ENCODE assay signal across 16 mouse cellular contexts in the genomic region with DNA sequence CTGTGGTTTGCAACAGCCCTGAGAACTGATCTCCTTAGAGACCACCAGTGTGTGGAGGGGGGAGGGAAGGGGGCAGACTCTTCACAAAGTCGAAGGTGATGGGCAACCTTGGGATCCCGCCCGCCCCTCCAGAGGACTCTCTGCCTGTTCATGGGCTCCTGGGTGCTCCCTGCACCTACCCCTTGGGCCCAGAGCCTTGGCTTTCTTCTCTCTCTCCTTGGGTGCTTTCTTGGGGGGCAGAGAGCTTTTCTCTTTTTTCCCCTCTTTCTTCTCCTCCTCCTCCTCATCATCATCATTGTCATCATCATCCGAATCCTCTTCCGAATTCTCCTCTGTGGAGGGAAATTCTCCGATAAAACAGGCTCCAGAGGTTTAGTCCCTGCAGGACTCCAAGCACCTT. TPM values are rescaled to one million over a fixed set of nuclear protein-coding genes. Genes with fewer than 3 reads are reported as not detected.
DNase-seq lines count a peak whose midpoint lies in the region; ATAC-seq and TF ChIP-seq lines count a peak whose summit lies in the region.
"Had no signal": no experiment of that assay in that cellular context is flagged by ENCODE, and none has a peak within 500 bp of the region (broad histone marks: within the 10 kb centered on the region; RNA-seq: fewer than 3 reads in every experiment).

No protein-coding gene starts in this region.

- no peak for ATAC-seq in forebrain, embryonic 11.5 days (replicated peaks; ENCODE audit: low FRiP score)
- ATAC-seq in forebrain, embryonic 15.5 days (replicated peaks), result no peak
- ATAC-seq in kidney, postnatal 0 days (replicated peaks; ENCODE audit: low FRiP score, low read depth), result no peak
- ATAC-seq in intestine, embryonic 14.5 days (replicated peaks; ENCODE audit: low FRiP score, low TSS enrichment, low read depth), result no peak
- ATAC-seq: Patski had no signal

- H3K4me3 ChIP-seq in forebrain, embryonic 11.5 days (ENCODE audit: low read depth, low read length), result no peak overlapping the region; the same call in 1 of the 2 replicates
- H3K4me3 ChIP-seq in forebrain, embryonic 15.5 days, result no peak overlapping the region
- no peak overlapping the region for H3K4me3 ChIP-seq in kidney, postnatal 0 days (replicated peaks; ENCODE audit: low read depth, low read length)
- H3K4me3 ChIP-seq in ES-Bruce4 (ENCODE audit: low read depth, low read length), result peak overlapping the region; percentile 42; the same call in 1 of the 2 replicates
- H3K4me3 ChIP-seq in intestine, embryonic 14.5 days (ENCODE audit: low read depth, low read length), result 0 out of 2 replicates have a peak overlapping the region, but pooled peaks have one; percentile 31
- no peak overlapping the region for H3K4me3 ChIP-seq in thymus, adult 2 months (ENCODE audit: control insufficient read depth, insufficient read depth, low read length)

- WGBS in forebrain, embryonic 11.5 days, result 12% methylated on average over 6 of the region's 6 CpGs
- 19% methylated on average over 6 of the region's 6 CpGs for WGBS in forebrain, embryonic 15.5 days
- WGBS in kidney, postnatal 0 days, result 40% methylated on average over 6 of the region's 6 CpGs
- WGBS in intestine, embryonic 14.5 days, result 33% methylated on average over 6 of the region's 6 CpGs
- WGBS in thymus, adult 2 months, result 53% methylated on average over 6 of the region's 6 CpGs

- no peak for TF ChIP-seq CTCF in kidney, postnatal 0 days (IDR thresholded peaks at IDR 0.05; ENCODE audit: low read depth)
- TF ChIP-seq CTCF in ES-Bruce4 (IDR thresholded peaks at IDR 0.05; ENCODE audit: low read depth, low read length), result no peak
- TF ChIP-seq CTCF in thymus, adult 2 months (IDR thresholded peaks at IDR 0.05; ENCODE audit: borderline replicate concordance, control insufficient read depth, extremely low read depth, insufficient read depth, low read length, poor library complexity), result no peak

- 0 out of 2 replicates have a peak overlapping the region, but pooled peaks have one; percentile 45 for H3K4me2 ChIP-seq in forebrain, embryonic 11.5 days (ENCODE audit: low read depth, low read length, severe bottlenecking)
- no peak overlapping the region for H3K4me2 ChIP-seq in forebrain, embryonic 15.5 days (replicated peaks)
- H3K4me2 ChIP-seq in kidney, postnatal 0 days (ENCODE audit: low read length), result peak overlapping the region; percentile 57; the same call in 1 of the 2 replicates
- peak overlapping the region; percentile 53 for H3K4me2 ChIP-seq in intestine, embryonic 14.5 days (ENCODE audit: low read length)

- H3K27ac ChIP-seq in forebrain, embryonic 11.5 days (ENCODE audit: low read depth, low read length), result no peak overlapping the region
- H3K27ac ChIP-seq in forebrain, embryonic 15.5 days (replicated peaks), result no peak overlapping the region
- no peak overlapping the region for H3K27ac ChIP-seq in kidney, postnatal 0 days
- no peak overlapping the region for H3K27ac ChIP-seq in ES-Bruce4 (ENCODE audit: insufficient read depth, low read length)
- no peak overlapping the region for H3K27ac ChIP-seq in intestine, embryonic 14.5 days (ENCODE audit: low read depth)
- no peak overlapping the region for H3K27ac ChIP-seq in thymus, adult 2 months (ENCODE audit: control insufficient read depth, insufficient read depth, low read length)
- H3K27ac ChIP-seq: macrophage; neural tube, embryonic 15.5 days had no signal

- TF ChIP-seq EP300 in ES-Bruce4 (IDR thresholded peaks at IDR 0.05; ENCODE audit: insufficient read depth, low read depth, low read length), result no peak

- H3K9ac ChIP-seq in forebrain, embryonic 11.5 days (ENCODE audit: low read length), result no peak overlapping the region
- no peak overlapping the region for H3K9ac ChIP-seq in forebrain, embryonic 15.5 days (replicated peaks)
- no peak overlapping the region for H3K9ac ChIP-seq in kidney, postnatal 0 days (ENCODE audit: low read depth, low read length)
- H3K9ac ChIP-seq in ES-Bruce4 (ENCODE audit: low read depth, poor library complexity, severe bottlenecking), result peak overlapping the region; percentile 35; the same call in 1 of the 2 replicates
- H3K9ac ChIP-seq in intestine, embryonic 14.5 days (ENCODE audit: low read length), result peak overlapping the region; percentile 22; the same call in 1 of the 2 replicates

- H3K27me3 ChIP-seq in forebrain, embryonic 11.5 days (ENCODE audit: control insufficient read depth, insufficient read depth, low read length), result peaks cover 37% of the 10 kb centered on the region
- H3K27me3 ChIP-seq in forebrain, embryonic 15.5 days, result peaks cover 65% of the 10 kb centered on the region
- H3K27me3 ChIP-seq in kidney, postnatal 0 days (ENCODE audit: insufficient read depth, low read length), result peaks cover 11% of the 10 kb centered on the region; the same call in 1 of the 2 replicates
- 0 out of 2 replicates have a peak, but pooled peaks cover 6% of the 10 kb centered on the region for H3K27me3 ChIP-seq in ES-Bruce4 (ENCODE audit: control insufficient read depth, insufficient read depth, low read length, poor library complexity, severe bottlenecking)
- H3K27me3 ChIP-seq in intestine, embryonic 14.5 days (replicated peaks; ENCODE audit: control insufficient read depth, insufficient read depth, low read length), result peaks cover 42% of the 10 kb centered on the region
- H3K27me3 ChIP-seq in thymus, adult 2 months (ENCODE audit: control insufficient read depth, insufficient read depth, low read length), result peaks cover 33% of the 10 kb centered on the region
- H3K27me3 ChIP-seq: Patski had no signal

- no peak for TF ChIP-seq POLR2A in ES-Bruce4 (IDR thresholded peaks at IDR 0.05; ENCODE audit: insufficient read depth, low read length)
- TF ChIP-seq POLR2A in thymus, adult 2 months (IDR thresholded peaks at IDR 0.05; ENCODE audit: control insufficient read depth, extremely low read depth, insufficient read depth, low read length, poor library complexity), result no peak

- no peaks in the 10 kb centered on the region for H3K36me3 ChIP-seq in forebrain, embryonic 11.5 days (ENCODE audit: control insufficient read depth, insufficient read depth, low read length)
- H3K36me3 ChIP-seq in forebrain, embryonic 15.5 days, result no peaks in the 10 kb centered on the region
- H3K36me3 ChIP-seq in kidney, postnatal 0 days (ENCODE audit: insufficient read depth, low read length), result no peaks in the 10 kb centered on the region
- H3K36me3 ChIP-seq in ES-Bruce4 (ENCODE audit: control insufficient read depth, insufficient read depth, low read length, poor library complexity, severe bottlenecking), result no peaks in the 10 kb centered on the region
- no peaks in the 10 kb centered on the region for H3K36me3 ChIP-seq in intestine, embryonic 14.5 days (ENCODE audit: control insufficient read depth, insufficient read depth, low read length)
- no peaks in the 10 kb centered on the region for H3K36me3 ChIP-seq in thymus, adult 2 months (ENCODE audit: control insufficient read depth, insufficient read depth, low read length)
- H3K36me3 ChIP-seq: neural tube, embryonic 15.5 days had no signal

- H3K4me1 ChIP-seq in forebrain, embryonic 11.5 days (replicated peaks; ENCODE audit: control insufficient read depth, insufficient read depth, low read length), result peaks cover 10% of the 10 kb centered on the region; the same call in 1 of the 2 replicates
- H3K4me1 ChIP-seq in forebrain, embryonic 15.5 days, result peaks cover 21% of the 10 kb centered on the region
- H3K4me1 ChIP-seq in kidney, postnatal 0 days (replicated peaks; ENCODE audit: insufficient read depth, low read length), result peaks cover 13% of the 10 kb centered on the region
- H3K4me1 ChIP-seq in ES-Bruce4 (ENCODE audit: control insufficient read depth, insufficient read depth, low read length), result peaks cover 2% of the 10 kb centered on the region
- H3K4me1 ChIP-seq in intestine, embryonic 14.5 days (replicated peaks; ENCODE audit: control insufficient read depth, insufficient read depth, low read length), result peaks cover 16% of the 10 kb centered on the region; the same call in 1 of the 2 replicates
- peaks cover 5% of the 10 kb centered on the region for H3K4me1 ChIP-seq in thymus, adult 2 months (replicated peaks; ENCODE audit: control insufficient read depth, insufficient read depth, low read length)

- no peak for DNase-seq in forebrain, embryonic 11.5 days (ENCODE audit: low spot score)
- DNase-seq in kidney, postnatal 0 days (ENCODE audit: low spot score), result no peak
- DNase-seq in kidney, postnatal 4 days, result no peak
- DNase-seq in intestine, embryonic 14.5 days (ENCODE audit: low spot score), result no peak
- no peak for DNase-seq in thymus, adult 2 months
- DNase-seq in urinary bladder, postnatal 25 days (ENCODE audit: low spot score), result no peak
- DNase-seq: adrenal gland, postnatal 10 days; cerebellum, adult 11 months; gastrocnemius, postnatal 36 days; right cerebral cortex, postnatal 4 days; thymus, postnatal 36 days had no signal

- no peaks in the 10 kb centered on the region for H3K9me3 ChIP-seq in forebrain, embryonic 11.5 days (ENCODE audit: control insufficient read depth, low read length)
- H3K9me3 ChIP-seq in forebrain, embryonic 15.5 days, result no peaks in the 10 kb centered on the region
- no peaks in the 10 kb centered on the region for H3K9me3 ChIP-seq in kidney, postnatal 0 days (replicated peaks; ENCODE audit: low read length)
- no peaks in the 10 kb centered on the region for H3K9me3 ChIP-seq in ES-Bruce4 (replicated peaks; ENCODE audit: control insufficient read depth, insufficient read depth, low read length, poor library complexity, severe bottlenecking)
- no peaks in the 10 kb centered on the region for H3K9me3 ChIP-seq in intestine, embryonic 14.5 days (ENCODE audit: control insufficient read depth, low read length)
- H3K9me3 ChIP-seq: neural tube, embryonic 15.5 days had no signal

RNA-seq across cellular contexts. Expression of a gene that starts 1.5 kb away (rescaled TPM):
- 2.6 and 4.2 TPM in 2 replicates for polyA plus RNA-seq in forebrain, embryonic 11.5 days (2014; fragmentation: Nextera tagmentation; extraction: Ambion mirVana)
- 1.2 and 1.8 TPM in 2 replicates for polyA plus RNA-seq in forebrain, embryonic 15.5 days (2015; fragmentation: Nextera tagmentation; extraction: Ambion mirVana)
- polyA plus RNA-seq in kidney, postnatal 0 days (2015; fragmentation: Nextera tagmentation; extraction: Ambion mirVana), result 3.6 and 3.9 TPM in 2 replicates
- polyA plus RNA-seq in ES-Bruce4 (2011; ENCODE audit: insufficient read depth, insufficient read length, low read depth, missing spikeins), result 14.0 and 14.7 TPM in 2 replicates
- 3.7 and 4.0 TPM in 2 replicates for polyA plus RNA-seq in intestine, embryonic 14.5 days (2014; fragmentation: Nextera tagmentation; extraction: Ambion mirVana)
- 0.35 and 0.59 TPM in 2 replicates for polyA plus RNA-seq in thymus, adult 2 months (2012; rRNA removed)
- polyA plus RNA-seq: macrophage, Patski had no signal

RNA-seq across cellular contexts. Expression of a gene that starts 12.9 kb away (rescaled TPM):
- 5.6 and 5.8 TPM in 2 replicates for polyA plus RNA-seq in forebrain, embryonic 11.5 days (2014; fragmentation: Nextera tagmentation; extraction: Ambion mirVana)
- 1.9 TPM in 2 replicates for polyA plus RNA-seq in forebrain, embryonic 15.5 days (2015; fragmentation: Nextera tagmentation; extraction: Ambion mirVana)
- polyA plus RNA-seq in kidney, postnatal 0 days (2015; fragmentation: Nextera tagmentation; extraction: Ambion mirVana), result 7.7 and 8.5 TPM in 2 replicates
- polyA plus RNA-seq in ES-Bruce4 (2011; ENCODE audit: insufficient read depth, insufficient read length, low read depth, missing spikeins), result 28.6 and 31.9 TPM in 2 replicates
- 12.0 and 13.3 TPM in 2 replicates for polyA plus RNA-seq in intestine, embryonic 14.5 days (2014; fragmentation: Nextera tagmentation; extraction: Ambion mirVana)
- 10.6 and 11.6 TPM in 2 replicates for polyA plus RNA-seq in thymus, adult 2 months (2012; rRNA removed)
- polyA plus RNA-seq: macrophage had no signal

RNA-seq across cellular contexts. Expression of a gene that starts 35.2 kb away (rescaled TPM):
- 468 and 490 TPM in 2 replicates for polyA plus RNA-seq in forebrain, embryonic 11.5 days (2014; fragmentation: Nextera tagmentation; extraction: Ambion mirVana)
- 359 and 384 TPM in 2 replicates for polyA plus RNA-seq in forebrain, embryonic 15.5 days (2015; fragmentation: Nextera tagmentation; extraction: Ambion mirVana)
- polyA plus RNA-seq in kidney, postnatal 0 days (2015; fragmentation: Nextera tagmentation; extraction: Ambion mirVana), result 645 and 750 TPM in 2 replicates
- 1,875 and 2,151 TPM in 2 replicates for polyA plus RNA-seq in ES-Bruce4 (2011; ENCODE audit: insufficient read depth, insufficient read length, low read depth, missing spikeins)
- 909 and 955 TPM in 2 replicates for polyA plus RNA-seq in intestine, embryonic 14.5 days (2014; fragmentation: Nextera tagmentation; extraction: Ambion mirVana)
- 3,187 and 3,626 TPM in 2 replicates for polyA plus RNA-seq in thymus, adult 2 months (2012; rRNA removed)

RNA-seq across cellular contexts. Expression of a gene that starts 50.2 kb away (rescaled TPM):
- 28.0 and 32.3 TPM in 2 replicates for polyA plus RNA-seq in forebrain, embryonic 11.5 days (2014; fragmentation: Nextera tagmentation; extraction: Ambion mirVana)
- 25.9 and 27.4 TPM in 2 replicates for polyA plus RNA-seq in forebrain, embryonic 15.5 days (2015; fragmentation: Nextera tagmentation; extraction: Ambion mirVana)
- polyA plus RNA-seq in kidney, postnatal 0 days (2015; fragmentation: Nextera tagmentation; extraction: Ambion mirVana), result 24.9 and 29.5 TPM in 2 replicates
- 56.8 and 64.7 TPM in 2 replicates for polyA plus RNA-seq in ES-Bruce4 (2011; ENCODE audit: insufficient read depth, insufficient read length, low read depth, missing spikeins)
- polyA plus RNA-seq in intestine, embryonic 14.5 days (2014; fragmentation: Nextera tagmentation; extraction: Ambion mirVana), result 27.3 and 33.7 TPM in 2 replicates
- polyA plus RNA-seq in thymus, adult 2 months (2012; rRNA removed), result 31.3 and 37.7 TPM in 2 replicates

Comparison
In these comparisons a context has a peak if more than half of its experiments do, and no peak if none do; other contexts are left out.
1. H3K4me3 ChIP-seq: peak in ES-Bruce4 (single experiment) and intestine, embryonic 14.5 days (single experiment); none in forebrain, embryonic 11.5 days (single experiment), forebrain, embryonic 15.5 days (single experiment), kidney, postnatal 0 days (single experiment) and thymus, adult 2 months (single experiment).
2. H3K9ac ChIP-seq: peak in ES-Bruce4 (single experiment) and intestine, embryonic 14.5 days (single experiment); none in forebrain, embryonic 11.5 days (single experiment), forebrain, embryonic 15.5 days (single experiment) and kidney, postnatal 0 days (single experiment).